Mouse (Mus musculus): ENCODE data around the gene Cntnap5c.

DNA sequence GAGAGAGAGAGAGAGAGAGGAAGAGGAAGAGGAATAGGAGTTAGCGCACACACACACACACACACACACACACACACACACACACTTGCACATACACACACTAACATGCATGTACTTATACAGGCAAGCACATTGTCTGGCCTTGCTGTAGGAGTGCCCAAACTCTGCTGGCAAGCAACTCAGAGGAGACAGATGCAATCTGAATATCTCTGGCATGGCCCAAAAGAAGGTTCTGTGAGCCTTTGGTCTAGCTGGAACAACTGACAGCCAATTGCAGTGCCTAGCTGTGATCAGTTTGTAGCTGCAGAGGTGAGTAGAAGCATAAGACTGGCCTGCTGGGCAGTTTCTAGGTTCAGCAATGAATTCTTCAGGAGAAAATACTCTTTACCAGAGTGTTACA lies 313.3 kb downstream of the Cntnap5c start:
- no peak for TF ChIP-seq CTCF (IDR thresholded peaks at IDR 0.05; ENCODE audit: borderline replicate concordance, control insufficient read depth, extremely low read depth, insufficient read depth, low read length, poor library complexity)
- no peak for TF ChIP-seq POLR2A (IDR thresholded peaks at IDR 0.05; ENCODE audit: control insufficient read depth, extremely low read depth, insufficient read depth, low read length, poor library complexity)

Measured in thymus, adult 2 months (tissue).